Mouse (Mus musculus): ENCODE data around the gene Olfm2.

GRCm38 (mm10) chr9:20746017-20746660, at the start of gene Olfm2:
- TF ChIP-seq POLR2A (IDR thresholded peaks at IDR 0.05; ENCODE audit: insufficient read depth, low read length) = no peak
- TF ChIP-seq CTCF (IDR thresholded peaks at IDR 0.05; ENCODE audit: low read depth, low read length) = no peak
